Mouse (Mus musculus) ES-Bruce4 (cell line): ENCODE measurements around the gene Surf4. TPM values are rescaled to one million over a fixed set of nuclear protein-coding genes. Genes with fewer than 3 reads are reported as not detected.

Experiments
- H3K27ac ChIP-seq: 2 replicates; pipeline ENCODE4 v1.5.1; 2012; ENCODE audit warnings: low read length, inconsistent platforms; ENCODE audit not compliant: insufficient read depth
- H3K27me3 ChIP-seq: 2 replicates; pipeline ENCODE4 v1.6.1; 2012; ENCODE audit warnings: mild to moderate bottlenecking, low read length, inconsistent platforms; ENCODE audit not compliant: control insufficient read depth, poor library complexity, insufficient read depth, severe bottlenecking
- H3K36me3 ChIP-seq: 2 replicates; pipeline ENCODE4 v1.6.1; 2012; ENCODE audit warnings: inconsistent platforms, mild to moderate bottlenecking, low read length, moderate library complexity; ENCODE audit not compliant: control insufficient read depth, poor library complexity, insufficient read depth, severe bottlenecking
- H3K4me1 ChIP-seq: one replicate; pipeline ENCODE4 v1.8.1; 2011; ENCODE audit warnings: low read length; ENCODE audit not compliant: control insufficient read depth, insufficient read depth
- H3K4me3 ChIP-seq: 2 replicates; pipeline ENCODE4 v1.5.1; 2011; ENCODE audit warnings: low read depth, mild to moderate bottlenecking, low read length
- H3K9ac ChIP-seq: 2 replicates; pipeline ENCODE4 v1.6.1; 2012; ENCODE audit warnings: low read depth, mild to moderate bottlenecking, inconsistent platforms; ENCODE audit not compliant: poor library complexity, severe bottlenecking
- H3K9me3 ChIP-seq: replicated peaks from 2 replicates; pipeline ENCODE4 v1.6.1; 2012; ENCODE audit warnings: mild to moderate bottlenecking, low read length, inconsistent platforms; ENCODE audit not compliant: control insufficient read depth, poor library complexity, insufficient read depth, severe bottlenecking
- CTCF ChIP-seq: IDR thresholded peaks from one replicate; pipeline ENCODE4 v1.8.1; 2011; ENCODE audit warnings: low read depth, low read length
- EP300 ChIP-seq: IDR thresholded peaks from 2 replicates; pipeline ENCODE4 v1.6.1; 2011; ENCODE audit warnings: low read depth, low read length; ENCODE audit not compliant: insufficient read depth
- POLR2A ChIP-seq: IDR thresholded peaks from one replicate; pipeline ENCODE4 v1.8.1; 2011; ENCODE audit warnings: low read length; ENCODE audit not compliant: insufficient read depth
- polyA plus RNA-seq: library from polyadenylated mRNA; stranded (reverse); fragments of >200 nt; gene quantifications from 2 replicates; pipeline ENCODE4 v1.2.4, GENCODE M21; 2011; ENCODE audit warnings: low read depth; ENCODE audit not compliant: missing spikeins, insufficient read depth, insufficient read length

Surf4 gene
- polyA plus RNA-seq, 1 experiment: 122 TPM

DNA sequence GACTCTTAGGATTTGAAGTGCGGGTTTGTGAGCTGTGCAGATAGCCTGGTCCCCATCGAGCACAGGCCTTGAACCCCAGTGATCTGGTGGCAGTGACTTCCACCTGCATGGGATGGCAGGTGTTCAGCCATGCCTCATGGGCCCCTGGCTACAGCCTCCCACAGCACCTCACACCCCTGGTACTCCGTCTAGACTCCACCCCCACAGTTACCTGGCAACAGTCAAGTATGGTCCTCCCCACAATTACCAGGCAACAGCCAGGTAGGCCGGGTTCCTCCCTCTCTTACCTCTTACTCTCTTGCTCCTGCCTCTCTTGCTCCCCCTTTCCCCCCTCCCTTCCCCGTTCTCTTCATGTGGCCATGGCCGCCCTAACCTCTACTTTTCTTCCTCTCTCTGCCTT lies 63.1 kb downstream of the Surf4 start:
- Histone ChIP-seq H3K36me3 (no peaks in the 10 kb centered on the region), H3K9me3 (no peaks in the 10 kb centered on the region), H3K27me3 (no peaks in the 10 kb centered on the region), H3K27ac (no peak overlapping the region), H3K4me1 (no peaks in the 10 kb centered on the region), H3K4me3 (peak overlapping the region; percentile 51), H3K9ac (no peak overlapping the region)
- no peak for TF ChIP-seq CTCF
- TF ChIP-seq POLR2A: no peak
- no peak for TF ChIP-seq EP300

Other genes starting within 250 kb of the Surf4 start
- not detected in 2 replicates for gene Abo, start 68.9 kb downstream of the Surf4 start, polyA plus RNA-seq
- 48.3 and 48.5 TPM in 2 replicates for gene Surf6, start 31.0 kb downstream of the Surf4 start, polyA plus RNA-seq
- gene Med22, start 23.3 kb downstream of the Surf4 start, polyA plus RNA-seq: 11.1 and 12.6 TPM in 2 replicates
- 717 and 722 TPM in 2 replicates for gene Rpl7a, start 23.2 kb downstream of the Surf4 start, polyA plus RNA-seq
- 47.7 and 62.5 TPM in 2 replicates for gene Surf2, start 17.6 kb downstream of the Surf4 start, polyA plus RNA-seq
- gene Surf1, start 17.4 kb downstream of the Surf4 start, polyA plus RNA-seq: 40.6 and 41.1 TPM in 2 replicates
- not detected in 2 replicates for gene Stkld1, start 119 bp upstream of the Surf4 start, polyA plus RNA-seq
- 58.6 and 62.4 TPM in 2 replicates for gene Rexo4, start 30.5 kb upstream of the Surf4 start, polyA plus RNA-seq
- not detected in 2 replicates for gene Adamts13, start 39.5 kb upstream of the Surf4 start, polyA plus RNA-seq
- 17.5 and 17.8 TPM in 2 replicates for gene Cacfd1, start 76.0 kb upstream of the Surf4 start, polyA plus RNA-seq
- gene Slc2a6, start 94.1 kb upstream of the Surf4 start, polyA plus RNA-seq: 1.5 and 3.9 TPM in 2 replicates
- not detected in 2 replicates for gene Mymk, start 138.3 kb upstream of the Surf4 start, polyA plus RNA-seq
- gene Adamtsl2, start 145.5 kb upstream of the Surf4 start, polyA plus RNA-seq: not detected in 2 replicates
- gene Fam163b, start 208.6 kb upstream of the Surf4 start, polyA plus RNA-seq: 0.52 and 0.67 TPM in 2 replicates
- gene Dbh, start 231.3 kb upstream of the Surf4 start, polyA plus RNA-seq: not detected in 2 replicates